Mouse (Mus musculus): Measurements from ENCODE around the gene Nrxn1.

Nrxn1 gene

DNA sequence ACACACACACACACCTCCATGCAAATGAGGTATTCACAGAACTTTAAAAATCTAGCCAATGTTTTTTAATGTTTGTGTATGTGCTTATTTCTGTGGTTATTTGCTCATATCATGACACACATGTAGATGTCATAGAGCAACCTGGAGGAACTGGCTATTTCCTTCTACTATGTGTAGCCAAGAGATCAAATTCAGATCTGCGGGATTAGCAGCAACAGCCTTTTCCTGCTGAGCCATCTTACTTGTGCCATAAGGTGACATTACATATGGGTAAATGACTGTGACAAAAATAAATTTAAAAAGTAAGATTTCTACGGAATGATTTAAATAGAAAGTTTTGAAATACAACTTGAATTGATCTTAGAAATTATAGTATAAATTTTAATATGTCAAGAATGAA, 672.1 kb downstream of the Nrxn1 start:
- no peak for DNase-seq

DNA sequence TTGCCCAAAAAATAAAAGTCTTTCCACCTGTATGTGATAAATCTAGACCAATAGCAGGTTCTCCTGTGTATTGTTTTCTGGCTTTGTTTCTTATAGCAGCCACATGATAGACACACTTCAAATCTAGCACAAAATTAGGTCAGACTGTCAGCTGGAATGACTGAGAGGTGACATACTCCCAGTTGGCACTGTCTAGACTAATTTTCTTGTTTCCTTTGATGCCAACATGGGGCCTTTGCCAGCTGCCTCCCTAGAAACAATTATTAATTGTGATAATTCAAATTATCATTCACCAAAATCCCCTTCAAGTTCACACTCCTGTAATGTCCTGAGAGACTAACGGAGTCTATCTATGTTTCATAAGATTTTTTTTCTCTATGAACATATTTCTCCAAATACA, 673.3 kb downstream of the Nrxn1 start:
- DNase-seq: no peak

DNA sequence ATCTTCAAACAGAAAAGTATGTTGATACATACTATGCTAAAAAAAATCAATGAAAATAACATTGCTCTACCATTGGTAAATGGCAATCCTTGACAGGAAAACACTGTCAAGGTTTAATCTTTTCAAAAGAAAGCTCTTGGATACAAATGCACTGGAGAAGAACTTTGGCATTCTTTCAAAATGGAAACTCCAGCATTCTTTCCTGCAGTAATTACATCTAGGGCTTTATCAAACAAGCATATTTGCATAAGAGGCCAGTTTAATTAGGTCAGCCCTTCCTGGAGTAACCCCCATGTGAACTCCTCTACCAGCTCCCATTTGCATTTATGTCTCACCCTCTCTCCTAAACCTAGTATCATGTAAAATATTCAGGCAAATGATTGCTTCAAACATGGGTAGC, 696.5 kb downstream of the Nrxn1 start:
- DNase-seq: no peak

DNA sequence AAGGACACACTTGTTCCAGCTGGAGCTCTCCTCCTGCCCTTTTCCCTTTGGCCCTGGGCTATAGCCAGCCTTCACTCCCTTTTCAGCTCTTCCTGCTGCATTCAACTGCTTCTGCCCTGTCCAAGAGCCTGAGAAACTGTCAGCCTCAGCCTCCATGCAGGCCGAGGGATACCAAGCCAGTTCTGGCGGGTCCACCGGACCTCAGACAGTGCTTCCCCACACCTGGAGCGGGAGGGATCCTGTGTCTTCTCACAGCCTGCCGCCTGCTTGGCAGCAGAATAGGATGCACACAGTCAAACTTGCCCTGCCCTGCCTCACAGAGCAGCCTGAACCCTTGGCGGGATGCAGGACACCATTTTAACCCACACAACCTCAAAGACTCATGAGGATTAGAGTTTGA, 698.3 kb downstream of the Nrxn1 start:
- no peak for DNase-seq

DNA sequence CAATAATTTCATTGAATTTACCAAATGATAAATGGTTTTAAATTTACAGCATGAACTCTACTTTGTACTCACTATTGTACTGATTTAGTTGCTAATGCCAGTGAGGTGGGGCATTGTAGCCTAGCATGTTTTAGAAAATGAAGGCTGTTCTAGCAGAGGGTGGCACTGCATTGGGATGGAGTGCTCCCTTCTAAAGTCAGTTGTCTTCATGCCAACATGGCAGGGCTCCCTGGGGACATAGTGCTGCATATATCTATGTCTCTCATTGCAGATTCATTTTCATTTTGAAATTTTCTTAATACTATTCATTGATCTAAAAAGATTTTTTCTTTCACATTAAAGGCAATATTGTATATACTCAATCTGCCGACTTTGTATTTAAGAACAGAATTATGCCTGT, 700.1 kb downstream of the Nrxn1 start:
- DNase-seq: no peak

DNA sequence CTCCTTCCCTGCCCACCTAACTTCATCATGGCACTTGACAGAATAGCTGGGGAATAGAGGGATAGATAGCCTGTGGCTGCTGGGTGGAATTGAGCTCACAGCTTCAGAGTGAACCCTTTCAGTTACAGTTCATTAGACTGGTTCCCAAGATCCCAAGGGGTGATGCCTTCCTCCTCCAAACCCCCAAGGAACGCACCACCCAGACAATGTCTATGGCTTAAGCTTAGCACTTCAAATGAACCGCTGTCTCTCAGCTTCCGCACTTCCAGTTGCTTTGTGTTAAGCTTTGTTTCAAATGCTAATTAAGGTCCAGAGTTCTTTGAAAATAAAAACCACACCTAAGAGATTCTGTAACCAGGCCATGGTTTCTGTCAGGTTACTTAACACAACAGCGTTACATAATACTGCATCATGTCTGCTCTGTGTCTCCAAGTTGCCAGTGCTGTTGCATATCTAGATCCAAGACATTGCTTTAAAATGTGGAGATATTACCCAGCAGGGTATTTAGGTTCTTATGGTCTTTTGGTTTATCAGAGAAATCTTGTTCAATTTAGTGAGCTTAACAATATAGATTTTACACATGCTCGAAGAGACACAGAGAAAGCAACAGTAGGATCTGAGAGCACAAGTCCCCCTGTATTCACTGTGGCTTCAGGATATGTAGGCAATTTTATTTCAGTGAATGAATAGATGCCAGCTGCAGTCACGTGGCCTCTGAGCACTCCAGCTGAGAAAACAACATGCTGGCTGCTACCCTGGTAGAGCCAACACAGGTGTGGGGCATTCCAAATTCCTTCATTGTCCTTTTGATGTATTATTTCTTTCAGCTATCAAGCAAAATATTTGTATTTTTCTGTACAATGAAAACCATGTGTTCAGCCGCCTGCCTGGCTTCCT, 702.3 kb downstream of the Nrxn1 start:
- DNase-seq: no peak

DNA sequence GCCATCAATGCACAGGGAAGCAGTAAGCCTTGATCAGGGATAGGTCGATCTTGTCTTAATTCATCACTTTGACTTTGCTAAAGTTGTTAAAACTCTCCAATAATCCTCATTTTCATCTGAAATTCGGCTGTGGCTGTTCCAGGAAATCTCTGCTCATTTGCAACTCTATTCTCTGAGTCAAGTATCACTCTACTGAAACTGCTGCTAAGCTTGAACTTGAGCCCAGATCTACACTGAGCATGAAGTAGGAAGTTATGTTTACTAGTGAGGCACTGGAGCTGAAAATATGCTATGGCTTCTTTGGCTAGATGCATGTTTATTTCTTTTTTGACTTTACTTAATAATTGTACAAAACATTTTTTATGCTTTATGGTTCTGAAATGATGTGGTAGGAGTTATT, 708.0 kb downstream of the Nrxn1 start:
- no peak for DNase-seq

DNA sequence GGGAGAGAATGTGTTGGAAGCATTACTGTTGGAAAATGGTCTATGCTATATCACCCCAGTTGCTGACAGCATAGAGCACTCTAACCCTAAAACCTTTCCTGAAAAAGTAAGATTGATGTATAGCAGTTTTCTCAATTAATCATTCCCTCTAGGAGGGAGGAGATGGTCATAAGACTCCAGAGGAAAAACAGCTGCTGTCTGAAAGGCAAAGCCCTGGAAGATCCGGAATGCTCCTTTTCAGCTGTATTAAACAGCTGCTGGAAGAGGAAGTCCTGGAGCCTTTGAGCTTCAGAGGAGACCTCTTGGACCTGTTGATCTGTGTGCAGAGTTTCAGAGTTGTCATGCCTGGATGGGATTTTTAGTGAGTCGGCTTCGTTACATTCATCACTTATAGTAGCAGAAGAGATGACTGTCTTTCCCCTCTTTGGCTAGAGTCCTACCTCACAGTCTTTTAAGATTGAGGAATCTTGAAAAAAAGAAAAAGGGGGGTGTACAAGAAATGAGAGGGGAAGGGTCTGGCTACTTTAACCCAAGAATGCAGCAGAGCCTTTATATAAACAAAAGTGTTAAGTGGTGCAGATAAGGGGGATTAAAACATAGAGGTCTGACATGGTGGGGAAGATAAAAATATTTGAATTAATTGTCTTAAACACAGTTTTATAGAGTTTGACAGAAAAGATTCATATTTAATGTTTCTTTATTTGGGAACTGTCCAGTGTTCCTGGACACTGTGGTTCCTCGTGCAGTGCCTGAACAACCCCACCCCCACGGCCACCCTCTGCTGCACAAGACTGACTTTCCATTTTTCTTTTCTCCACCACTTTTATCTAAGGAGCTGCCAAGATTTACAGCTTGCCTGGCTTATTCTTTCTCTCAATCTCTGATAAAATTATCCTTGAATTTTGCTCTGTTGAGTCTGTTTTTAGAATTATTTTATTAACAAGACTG, 710.1 kb downstream of the Nrxn1 start:
- no peak for DNase-seq

DNA sequence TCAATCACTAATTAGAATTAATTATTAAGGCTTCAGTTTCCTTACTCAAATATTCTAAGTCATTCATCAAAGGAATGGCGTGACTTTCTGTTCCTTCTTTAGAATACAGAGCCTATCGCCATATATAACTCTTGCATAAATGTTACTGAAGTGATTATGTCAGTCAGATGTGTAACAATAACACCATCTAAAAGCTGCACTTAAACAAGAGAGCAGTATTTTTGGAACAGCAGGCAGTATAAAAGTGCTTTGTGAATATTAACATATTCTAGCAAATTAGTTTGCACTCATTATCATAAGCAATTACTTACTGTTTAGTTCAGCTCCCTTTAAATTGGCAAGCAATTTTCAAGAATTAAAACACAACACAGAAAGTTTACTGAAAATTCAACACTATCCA, 716.3 kb downstream of the Nrxn1 start:
- DNase-seq: no peak

DNA sequence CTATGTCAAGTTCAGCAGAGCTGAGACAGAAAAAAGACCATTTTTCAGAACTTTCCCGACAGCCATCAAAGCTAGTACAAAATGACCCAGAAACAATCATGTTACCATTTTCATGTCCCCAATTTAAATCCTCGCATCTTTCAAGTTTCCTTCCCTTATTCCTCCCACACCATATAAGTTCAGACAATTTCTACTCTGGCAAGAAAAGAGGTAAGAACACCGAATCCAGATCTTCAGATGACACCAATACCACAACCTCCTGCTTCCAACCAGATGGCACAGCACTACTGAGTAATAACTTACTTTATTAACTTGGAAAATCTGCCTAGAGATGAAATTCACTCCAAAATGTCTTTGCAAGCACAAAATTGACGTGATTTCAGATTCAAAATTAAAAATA, 730.7 kb downstream of the Nrxn1 start:
- DNase-seq: no peak

DNA sequence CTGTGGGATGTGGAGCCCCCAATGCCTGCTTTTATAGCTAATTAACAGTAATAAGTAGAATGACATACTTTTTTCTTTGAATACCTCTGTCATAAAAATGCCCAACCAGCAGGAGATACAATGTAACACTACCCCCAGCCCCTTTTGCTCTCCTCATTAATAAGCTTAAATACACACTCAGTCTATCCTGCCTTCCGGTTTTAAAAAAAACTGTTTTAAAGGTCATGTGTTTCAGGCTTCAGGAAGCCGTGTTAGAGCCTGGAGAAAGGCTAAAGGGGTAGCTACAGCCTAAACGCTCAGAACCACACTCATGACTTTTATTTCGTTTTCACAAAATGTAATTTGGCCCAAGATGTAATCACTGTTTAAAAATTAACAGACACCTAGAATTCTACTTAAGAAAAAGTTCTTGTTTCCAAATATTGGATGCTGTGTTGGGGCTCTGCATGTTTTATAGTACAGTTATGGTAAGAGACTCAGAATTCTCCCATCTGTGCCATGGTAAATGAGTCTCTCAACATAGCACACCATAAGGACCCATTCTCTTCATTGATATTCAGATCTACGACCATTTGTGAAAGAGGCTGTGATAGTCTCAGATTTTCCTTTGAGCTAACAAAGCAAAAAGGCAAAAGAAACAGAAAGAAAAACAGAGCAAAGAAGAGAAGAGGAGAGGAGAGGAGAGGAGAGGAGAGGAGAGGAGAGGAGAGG, 743.3 kb downstream of the Nrxn1 start:
- no peak for DNase-seq

DNA sequence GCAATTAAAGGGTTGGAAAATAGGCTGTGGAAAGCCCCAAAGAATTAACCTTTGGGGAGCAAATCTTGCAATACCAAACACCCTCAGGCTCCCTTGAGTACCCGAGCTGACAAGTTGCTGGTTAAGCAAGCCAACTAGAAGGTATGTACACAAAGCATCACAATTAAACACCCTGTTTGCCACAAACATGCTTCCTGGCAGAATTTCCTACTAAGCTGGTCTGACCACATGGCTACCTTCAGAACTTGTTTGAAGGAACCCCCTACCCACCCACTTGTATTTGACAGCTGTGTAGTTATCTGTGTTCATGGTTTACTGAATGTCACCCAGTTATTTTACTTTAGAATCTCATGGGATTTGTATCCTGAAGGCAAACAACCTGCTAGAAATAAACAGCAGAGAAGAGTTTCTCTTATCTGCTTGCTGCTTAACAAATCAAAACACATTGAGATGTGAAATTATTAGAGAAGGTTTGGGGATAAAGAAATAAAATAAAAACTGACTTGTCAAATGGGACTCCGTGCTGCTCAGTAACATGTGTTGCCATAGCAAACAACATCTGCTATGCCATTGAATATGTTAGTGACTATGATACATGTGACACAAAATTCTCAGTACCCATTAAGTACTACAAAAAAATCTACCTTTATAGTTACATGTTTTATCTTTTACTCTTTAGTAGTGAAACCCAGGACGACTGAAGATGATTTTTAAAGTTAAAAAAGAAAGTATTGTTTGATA, 746.0 kb downstream of the Nrxn1 start:
- no peak for DNase-seq

DNA sequence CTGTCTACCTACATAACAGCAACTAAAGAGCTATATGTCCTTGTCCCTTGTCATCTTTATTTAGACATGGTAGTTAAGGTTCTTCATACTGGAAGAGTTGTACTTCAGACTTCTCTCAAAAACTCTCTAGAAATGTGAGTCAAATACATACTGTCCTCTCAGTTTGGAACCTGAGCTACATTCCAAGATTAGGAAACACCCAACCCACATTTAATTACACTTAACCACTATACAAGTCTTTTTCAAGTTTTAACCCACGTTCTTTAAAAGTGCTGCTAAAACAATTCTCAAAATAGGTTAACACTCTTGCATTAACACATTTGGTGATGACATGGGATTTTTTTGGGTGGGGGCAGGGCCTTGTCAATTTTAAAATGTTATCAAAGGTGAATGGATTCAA, 759.4 kb downstream of the Nrxn1 start:
- no peak for DNase-seq

DNA sequence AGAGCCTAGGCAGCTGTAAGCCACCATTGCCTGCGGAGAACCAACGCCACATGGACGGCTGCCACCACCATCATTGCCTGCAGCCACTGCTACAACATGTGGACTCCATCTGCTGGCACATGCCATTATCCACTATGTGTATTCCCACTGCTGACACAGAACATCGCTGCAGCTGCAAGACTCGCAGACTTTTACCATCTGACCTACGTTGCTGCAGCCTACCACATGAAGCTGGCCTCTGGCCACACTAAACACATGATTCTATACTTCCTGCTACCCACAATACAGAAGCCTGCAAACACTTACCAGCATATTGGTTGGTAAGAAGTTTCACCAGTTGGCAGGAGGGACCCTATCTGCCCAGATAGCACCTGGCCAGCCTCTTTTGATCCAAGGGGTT, 769.2 kb downstream of the Nrxn1 start:
- DNase-seq: no peak

DNA sequence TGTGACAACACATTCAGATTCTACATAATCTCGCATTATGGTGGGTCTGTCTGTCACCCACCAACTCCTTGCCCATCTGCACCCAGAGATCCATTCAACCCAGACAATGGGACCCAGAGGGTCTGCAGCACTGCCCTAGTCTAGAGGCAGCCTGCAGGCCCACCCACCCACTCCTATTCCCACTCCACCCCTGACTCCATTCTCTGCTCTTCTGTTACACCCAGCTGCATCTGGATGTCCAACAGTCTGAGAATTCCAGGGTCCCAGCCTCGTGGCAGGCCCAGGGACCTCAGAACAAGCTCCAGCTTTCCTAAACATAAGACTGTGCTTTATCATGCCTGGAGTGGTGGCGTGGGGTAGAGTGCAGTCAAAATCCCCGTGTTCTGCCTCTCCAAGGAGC, 820.6 kb downstream of the Nrxn1 start:
- DNase-seq: no peak

DNA sequence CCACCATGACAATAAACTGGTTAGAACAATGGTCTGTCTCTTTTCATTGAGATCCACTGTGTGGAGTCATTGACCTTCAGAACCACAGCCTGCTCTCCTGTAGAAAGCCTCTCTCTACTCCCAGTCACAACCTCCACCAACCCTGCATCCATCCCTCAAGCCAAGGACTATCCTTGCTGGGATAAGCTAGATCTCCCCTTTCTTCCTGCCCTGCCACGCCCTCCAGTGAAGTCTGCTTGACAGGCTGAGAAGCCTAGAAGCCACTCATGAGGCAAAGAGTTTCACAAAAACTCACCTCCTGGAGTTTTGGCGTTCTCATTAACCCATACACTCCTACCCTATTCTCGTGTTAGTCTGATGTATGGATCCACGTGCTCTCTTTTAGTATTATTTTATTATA, 821.7 kb downstream of the Nrxn1 start:
- no peak for DNase-seq

DNA sequence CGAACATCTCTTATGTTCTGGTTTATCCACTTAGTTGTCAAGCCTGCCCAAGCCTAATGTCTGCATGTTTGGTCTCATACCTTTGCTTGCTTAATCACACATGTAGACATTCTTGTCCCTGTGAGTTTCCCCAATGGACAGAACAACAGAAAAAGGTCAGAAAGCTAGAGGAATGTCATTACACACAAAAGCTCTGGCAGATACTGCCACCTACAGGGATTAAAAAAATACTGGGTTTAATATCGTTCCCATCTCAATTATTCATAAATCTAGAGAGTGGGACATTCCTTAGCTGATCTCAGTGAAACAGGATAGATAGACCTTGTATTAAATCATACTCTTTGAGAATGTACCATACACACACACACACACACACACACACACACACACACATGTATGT, 823.7 kb downstream of the Nrxn1 start:
- DNase-seq: no peak

DNA sequence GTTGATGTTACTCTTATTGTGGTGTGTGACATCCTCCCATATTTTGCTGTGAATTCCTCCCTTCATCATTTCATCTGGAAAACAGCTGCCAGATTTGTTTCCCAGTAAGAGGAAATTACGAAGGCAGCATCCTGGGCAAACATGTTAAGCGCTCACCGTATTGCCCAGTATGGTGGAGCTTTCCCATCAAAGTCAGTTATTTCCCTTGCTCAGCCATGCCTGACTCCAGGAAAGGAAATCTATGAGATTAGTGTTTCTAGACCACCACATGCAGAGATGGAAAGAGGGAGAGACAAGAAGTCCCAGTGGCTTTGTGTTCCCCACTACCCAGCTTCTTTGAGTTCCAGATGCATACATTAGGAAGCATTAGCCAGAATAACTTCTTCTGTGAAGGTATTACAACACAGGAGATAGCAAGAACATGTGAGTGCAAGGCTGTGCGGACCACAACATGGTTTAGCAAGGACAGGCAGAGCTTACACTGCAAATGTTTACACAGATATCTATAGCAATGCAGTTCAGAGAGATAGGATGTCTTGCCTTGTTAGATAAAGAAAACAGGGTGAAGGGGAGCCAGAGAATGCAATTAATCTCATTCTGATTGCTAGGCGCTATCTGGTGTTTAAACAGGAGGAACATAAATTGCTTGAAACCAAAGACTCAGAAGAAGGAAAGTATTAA, 839.3 kb downstream of the Nrxn1 start:
- DNase-seq: no peak

DNA sequence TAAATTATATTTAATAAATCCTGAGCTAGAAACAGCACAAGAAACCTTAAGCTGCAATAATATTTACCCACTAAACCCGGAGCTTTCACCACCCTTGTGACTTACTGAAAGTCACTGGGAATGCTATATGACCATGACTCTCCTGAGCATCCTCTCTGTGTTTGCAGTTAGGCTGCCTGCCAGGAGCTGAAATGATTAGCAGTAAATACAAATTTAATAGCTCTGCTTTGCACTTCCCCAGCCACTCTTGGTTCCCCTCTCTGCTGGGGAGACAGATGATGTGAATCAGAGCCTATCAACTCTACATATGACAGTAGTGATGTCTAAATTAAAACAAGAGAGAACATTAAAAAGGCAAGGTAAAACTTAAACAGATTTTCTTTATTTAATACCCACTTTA, 840.7 kb downstream of the Nrxn1 start:
- no peak for DNase-seq

DNA sequence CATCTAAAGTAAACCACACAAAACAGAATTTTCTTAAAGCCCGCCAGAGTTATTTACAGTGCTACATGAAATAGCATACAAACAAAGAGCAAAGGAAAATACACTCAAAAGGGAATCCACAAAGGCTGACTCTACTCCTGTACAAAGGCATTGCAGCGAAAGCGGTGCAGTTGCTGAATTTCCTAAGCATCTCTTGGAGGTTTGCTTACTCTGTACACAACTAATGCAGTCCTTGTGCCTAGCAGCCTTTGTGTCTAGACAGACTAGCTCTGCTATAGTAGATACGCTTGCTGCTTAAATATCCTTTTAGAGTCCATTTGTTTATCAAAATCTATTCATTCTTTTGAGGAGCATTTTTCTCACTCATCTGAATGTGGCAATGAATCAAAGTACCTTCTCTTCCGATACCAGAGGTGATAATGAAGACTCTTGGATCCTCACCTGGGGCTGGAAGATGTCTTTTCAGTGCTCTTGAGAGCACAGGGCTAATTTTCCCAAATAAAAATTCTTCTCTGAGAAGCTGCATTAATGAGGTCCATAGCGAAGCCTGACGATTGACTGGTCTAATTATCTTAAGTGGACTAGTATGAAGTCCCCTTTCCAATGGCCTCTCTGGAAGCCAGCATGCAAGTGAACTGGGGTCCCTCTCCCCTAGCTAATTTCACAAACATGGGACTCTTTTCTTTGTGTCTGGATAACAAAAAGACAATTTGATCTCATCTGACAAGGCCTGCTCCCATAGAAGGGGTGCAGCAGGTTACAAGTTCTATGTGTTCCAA, 845.6 kb downstream of the Nrxn1 start:
- DNase-seq: no peak

DNA sequence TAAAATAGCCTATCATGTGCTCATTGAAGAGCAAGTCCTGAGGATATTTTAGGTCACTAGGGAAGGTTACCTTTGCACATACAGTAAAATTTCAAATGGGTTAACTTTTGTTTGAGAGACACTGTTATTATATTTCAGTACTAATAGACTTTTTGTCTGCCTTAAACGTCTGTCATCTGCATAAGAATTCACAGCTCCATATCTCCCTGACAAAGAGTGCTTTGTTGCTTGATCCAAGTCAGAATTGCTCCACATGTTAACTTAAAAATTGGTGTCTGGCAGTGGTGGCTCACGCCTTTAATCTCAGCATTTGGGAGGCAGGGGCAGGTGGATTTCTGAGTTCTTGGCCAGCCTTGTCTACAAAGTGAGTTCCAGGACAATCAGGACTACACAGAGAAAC, 848.5 kb downstream of the Nrxn1 start:
- DNase-seq: no peak
